Mouse (Mus musculus) small intestine, adult 2 months (tissue): ENCODE measurements at regions not wholly inside any gene's neighbourhood (a gene's known extent, or its start where the extent isn't known, plus 50 kb on each side); places are given as distances from the start of the nearest gene placed in this dataset.
"Not testable (repeated sequence)": the region's sequence is repeated elsewhere in the genome, so short reads cannot be mapped to it uniquely, and the experiment has no call there.

Experiments used
- H3K27ac ChIP-seq: fragments of 200-500 bp; 2 replicates; pipeline ENCODE4 v1.5.1; 2012; ENCODE audit warnings: low read depth, low read length, control low read depth, inconsistent platforms; ENCODE audit not compliant: insufficient read depth
- H3K27me3 ChIP-seq: fragments of 200-500 bp; 2 replicates; pipeline ENCODE4 v1.6.1; 2012; ENCODE audit warnings: mild to moderate bottlenecking, moderate library complexity, low read length, inconsistent platforms; ENCODE audit not compliant: control insufficient read depth, insufficient read depth
- H3K36me3 ChIP-seq: fragments of 200-500 bp; 2 replicates; pipeline ENCODE4 v1.6.1; 2012; ENCODE audit warnings: mild to moderate bottlenecking, low read length, control low read depth, inconsistent platforms; ENCODE audit not compliant: control insufficient read depth, insufficient read depth
- H3K4me1 ChIP-seq: fragments of 200-500 bp; 2 replicates; pipeline ENCODE4 v1.6.1; 2012; ENCODE audit warnings: low read length, inconsistent platforms, mixed read lengths; ENCODE audit not compliant: control insufficient read depth, insufficient read depth, insufficient read length
- H3K4me3 ChIP-seq: fragments of 200-500 bp; 2 replicates; pipeline ENCODE4 v1.5.1; 2012; ENCODE audit warnings: low read depth, mild to moderate bottlenecking, control low read depth, inconsistent platforms, low read length, moderate library complexity
- CTCF ChIP-seq: fragments of 200-500 bp; IDR thresholded peaks from 2 replicates; pipeline ENCODE4 v1.5.1; 2012; ENCODE audit warnings: low read depth, mild to moderate bottlenecking, control low read depth, inconsistent platforms, low read length, moderate library complexity, mixed read lengths; ENCODE audit not compliant: insufficient replicate concordance, insufficient read length; ENCODE audit errors: extremely low read depth
- POLR2A ChIP-seq: fragments of 200-500 bp; IDR thresholded peaks from 2 replicates; pipeline ENCODE4 v1.6.1; 2012; ENCODE audit warnings: low read depth, mild to moderate bottlenecking, control low read depth, inconsistent platforms, low read length, moderate library complexity
- WGBS: fragments of 180-500 bp; shearing (Covaris S2); methylation state at CpG from one replicate; pipeline ENCODE4 v1.1.7; 2018; 5-methylcytosine and 5-hydroxymethylcytosine counted together

GRCm38 (mm10) chr15:92993538-92994190, 281.3 kb downstream of the Gxylt1 start:
- 69% methylated on average over 6 of the region's 6 CpGs for WGBS
- Histone ChIP-seq H3K4me1 (no peaks in the 10 kb centered on the region), H3K4me3 (no peak overlapping the region), H3K27ac (no peak overlapping the region), H3K27me3 (no peaks in the 10 kb centered on the region), H3K36me3 (no peaks in the 10 kb centered on the region)
- TF ChIP-seq POLR2A (no peak), CTCF (no peak)

- Histone ChIP-seq H3K27me3 (no peaks in the 10 kb centered on the region), H3K4me3 (no peak overlapping the region), H3K27ac (no peak overlapping the region), H3K4me1 (no peaks in the 10 kb centered on the region), H3K36me3 (no peaks in the 10 kb centered on the region)
- TF ChIP-seq POLR2A (no peak), CTCF (no peak)
- WGBS = 63% methylated on average over 4 of the region's 4 CpGs
These were observed 299.2 kb downstream of the Gxylt1 start for GRCm38 (mm10) chr15:92975774-92976173.

DNA sequence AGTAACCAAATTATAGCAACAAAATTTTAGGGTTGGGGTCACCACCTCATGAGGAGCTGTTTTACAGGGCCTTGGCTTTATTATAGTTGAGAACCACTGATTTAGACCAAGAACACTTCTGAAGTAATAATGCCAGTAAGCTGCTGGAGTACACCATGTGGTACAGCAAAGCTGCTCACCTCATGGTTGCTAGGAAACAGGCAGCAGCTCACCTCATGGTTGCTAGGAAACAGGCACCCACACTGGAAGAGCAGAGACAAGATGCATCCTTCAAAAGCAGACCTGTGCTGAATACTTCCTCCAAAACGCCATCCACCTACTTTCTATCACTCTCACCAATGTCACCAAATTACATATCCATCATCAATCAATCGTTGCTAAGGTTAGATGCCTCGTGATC, 300.0 kb downstream of the Gxylt1 start:
- WGBS = 56% methylated on average over 3 of the region's 3 CpGs
- Histone ChIP-seq H3K4me3 (no peak overlapping the region), H3K27ac (no peak overlapping the region), H3K36me3 (no peaks in the 10 kb centered on the region), H3K4me1 (no peaks in the 10 kb centered on the region), H3K27me3 (no peaks in the 10 kb centered on the region)
- TF ChIP-seq CTCF (no peak), POLR2A (no peak)

GRCm38 (mm10) chr15:92973651-92974229, 301.2 kb downstream of the Gxylt1 start:
- Histone ChIP-seq H3K27me3 (no peaks in the 10 kb centered on the region), H3K4me3 (no peak overlapping the region), H3K36me3 (no peaks in the 10 kb centered on the region), H3K27ac (no peak overlapping the region), H3K4me1 (no peaks in the 10 kb centered on the region)
- WGBS = 58% methylated on average over 9 of the region's 9 CpGs
- TF ChIP-seq CTCF = no peak
- TF ChIP-seq POLR2A = no peak

DNA sequence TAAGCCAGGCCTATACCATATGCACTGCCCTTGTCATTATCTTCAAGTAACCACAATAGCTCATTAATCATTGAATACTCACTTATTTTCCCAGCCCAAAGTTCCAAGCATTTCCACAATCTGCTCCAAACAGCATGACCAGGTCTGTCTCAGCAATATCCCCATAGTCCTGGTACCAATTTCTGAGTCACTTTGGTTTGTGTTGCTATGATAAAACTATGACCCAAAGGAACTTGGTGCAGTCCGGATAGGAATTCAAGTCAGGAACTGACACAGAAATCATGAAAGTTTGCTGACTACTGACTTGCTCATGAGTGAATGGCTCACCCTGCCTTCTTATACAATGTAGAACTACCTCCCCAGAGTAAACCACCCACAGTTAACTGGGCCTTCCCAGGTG, 309.4 kb downstream of the Gxylt1 start:
- H3K4me1 ChIP-seq = no peaks in the 10 kb centered on the region
- H3K27me3 ChIP-seq = no peaks in the 10 kb centered on the region
- no peaks in the 10 kb centered on the region for H3K36me3 ChIP-seq
- no peak for TF ChIP-seq POLR2A
- no peak for TF ChIP-seq CTCF
- WGBS = 95% methylated on average over 1 of the region's 1 CpGs
- H3K4me3 ChIP-seq = no peak overlapping the region
- H3K27ac ChIP-seq = no peak overlapping the region

- H3K4me1 ChIP-seq = no peaks in the 10 kb centered on the region
These were observed 310.1 kb downstream of the Gxylt1 start for GRCm38 (mm10) chr15:92964901-92965300.

GRCm38 (mm10) chr15:92964131-92964530, 310.8 kb downstream of the Gxylt1 start:
- Histone ChIP-seq H3K4me3 (no peak overlapping the region), H3K27me3 (no peaks in the 10 kb centered on the region), H3K4me1 (no peaks in the 10 kb centered on the region), H3K27ac (no peak overlapping the region), H3K36me3 (no peaks in the 10 kb centered on the region)
- 62% methylated on average over 1 of the region's 1 CpGs for WGBS
- no peak for TF ChIP-seq CTCF
- no peak for TF ChIP-seq POLR2A

More at GRCm38 (mm10) chr15:92964901-92965300, 310.1 kb downstream of the Gxylt1 start:
- no peak for TF ChIP-seq CTCF
- no peak for TF ChIP-seq POLR2A
- no peaks in the 10 kb centered on the region for H3K27me3 ChIP-seq
- H3K36me3 ChIP-seq = no peaks in the 10 kb centered on the region
- H3K4me3 ChIP-seq = no peak overlapping the region
- H3K27ac ChIP-seq = no peak overlapping the region
- WGBS = 76% methylated on average over 3 of the region's 3 CpGs

GRCm38 (mm10) chr15:92950912-92951311, 324.1 kb downstream of the Gxylt1 start:
- H3K27me3 ChIP-seq, H3K4me1 ChIP-seq, H3K4me3 ChIP-seq, H3K36me3 ChIP-seq, H3K27ac ChIP-seq: not testable (repeated sequence)
- 78% methylated on average over 3 of the region's 3 CpGs for WGBS
